Mouse (Mus musculus) hindbrain, postnatal 0 days (tissue): Measurements from ENCODE around the gene Flywch2. TPM values are rescaled to one million over a fixed set of nuclear protein-coding genes. Genes with fewer than 3 reads are reported as not detected.

ENCODE experiments used
- ATAC-seq: fragments of 200-750 bp; cut with Nextera tagmentation; 2 replicates; pipeline ENCODE4 v1.8.0; 2017; ENCODE audit warnings: mild to moderate bottlenecking, moderate TSS enrichment, moderate library complexity
- DNase-seq: peaks from one replicate; pipeline ENCODE4 v3.0.0-alpha.2; 2015; ENCODE audit warnings: low spot score
- H3K27ac ChIP-seq: fragments of 300-500 bp; sonication (generic); 2 replicates; pipeline ENCODE4 v1.5.1; 2014; ENCODE audit warnings: mild to moderate bottlenecking
- H3K27me3 ChIP-seq: fragments of 300-500 bp; sonication (generic); 2 replicates; pipeline ENCODE4 v1.6.1; 2014; ENCODE audit warnings: low read length, mixed read lengths; ENCODE audit not compliant: insufficient read depth
- H3K36me3 ChIP-seq: fragments of 300-500 bp; sonication (generic); 2 replicates; pipeline ENCODE4 v1.6.1; 2014; ENCODE audit warnings: low read length, mixed read lengths; ENCODE audit not compliant: insufficient read depth
- H3K4me1 ChIP-seq: fragments of 300-500 bp; sonication (generic); 2 replicates; pipeline ENCODE4 v1.6.1; 2014; ENCODE audit warnings: antibody characterized with exemption, low read length, mixed read lengths; ENCODE audit not compliant: insufficient read depth
- H3K4me2 ChIP-seq: fragments of 300-500 bp; sonication (generic); 2 replicates; pipeline ENCODE4 v1.6.1; 2014; ENCODE audit warnings: low read depth, mild to moderate bottlenecking, low read length, moderate library complexity, mixed read lengths
- H3K4me3 ChIP-seq: fragments of 300-500 bp; sonication (generic); 2 replicates; pipeline ENCODE4 v1.5.1; 2014; ENCODE audit warnings: low read length
- H3K9ac ChIP-seq: fragments of 300-500 bp; sonication (generic); replicated peaks from 2 replicates; pipeline ENCODE4 v1.6.1; 2014; ENCODE audit warnings: mild to moderate bottlenecking, low read length, moderate library complexity, mixed read lengths
- H3K9me3 ChIP-seq: fragments of 300-500 bp; sonication (generic); 2 replicates; pipeline ENCODE4 v1.6.1; 2016; ENCODE audit warnings: low read length, mixed read lengths
- CTCF ChIP-seq: IDR thresholded peaks from 2 replicates; pipeline ENCODE4 v1.5.1; 2016; ENCODE audit warnings: antibody characterized with exemption, control low read depth, low read depth
- WGBS: fragments of 180-500 bp; shearing (Covaris S2); extraction: QIAGEN DNeasy Blood & Tissue Kit; methylation state at CpG from one replicate; pipeline ENCODE4 v1.1.7; 2014; 5-methylcytosine and 5-hydroxymethylcytosine counted together
- polyA plus RNA-seq: library from polyadenylated mRNA; unstranded; fragments of >200 nt; fragmentation: Nextera tagmentation; extraction: Ambion mirVana; gene quantifications from 2 replicates; pipeline ENCODE4 v1.2.1, GENCODE M21; 2015
- total RNA-seq: library from RNA; depleted of rRNA; stranded (reverse); fragments of >200 nt; gene quantifications from 2 replicates; pipeline ENCODE4 v1.2.3, GENCODE M21; 2014

Flywch2 gene
- total and polyA plus RNA-seq, 2 experiments from 2014 or later: 83.8 to 123 TPM

GRCm38 (mm10) chr17:23755689-23756088 lies 30.2 kb downstream of the Flywch2 start:
- H3K27ac ChIP-seq: no peak overlapping the region
- no peaks in the 10 kb centered on the region for H3K4me1 ChIP-seq
- H3K27me3 ChIP-seq: no peaks in the 10 kb centered on the region
- 80% methylated on average over 13 of the region's 13 CpGs for WGBS
- DNase-seq (no peak), ATAC-seq (no peak)
- H3K4me2 ChIP-seq: no peak overlapping the region
- no peak for TF ChIP-seq CTCF
- no peak overlapping the region for H3K9ac ChIP-seq
- peaks cover 57% of the 10 kb centered on the region for H3K36me3 ChIP-seq
- H3K9me3 ChIP-seq: no peaks in the 10 kb centered on the region
- H3K4me3 ChIP-seq: no peak overlapping the region

GRCm38 (mm10) chr17:23749400-23750191 lies 36.3 kb downstream of the Flywch2 start:
- no peak overlapping the region for H3K27ac ChIP-seq
- WGBS: 85% methylated on average over 11 of the region's 11 CpGs
- peaks cover 27% of the 10 kb centered on the region for H3K36me3 ChIP-seq
- no peak for TF ChIP-seq CTCF
- DNase-seq: no peak
- no peaks in the 10 kb centered on the region for H3K9me3 ChIP-seq
- H3K4me1 ChIP-seq: peaks cover 12% of the 10 kb centered on the region; the same call in 1 of the 2 replicates
- H3K4me2 ChIP-seq: peak overlapping the region; percentile 26; the same call in 1 of the 2 replicates
- peaks cover 14% of the 10 kb centered on the region; the same call in 1 of the 2 replicates for H3K27me3 ChIP-seq
- H3K9ac ChIP-seq: no peak overlapping the region
- no peak for ATAC-seq
- no peak overlapping the region for H3K4me3 ChIP-seq

- Histone ChIP-seq H3K27ac (no peak overlapping the region), H3K9ac (no peak overlapping the region), H3K4me3 (no peak overlapping the region), H3K4me1 (peaks cover 13% of the 10 kb centered on the region; the same call in 1 of the 2 replicates), H3K27me3 (peaks cover 21% of the 10 kb centered on the region; the same call in 1 of the 2 replicates), H3K9me3 (no peaks in the 10 kb centered on the region), H3K4me2 (peak overlapping the region; percentile 26; the same call in 1 of the 2 replicates), H3K36me3 (peaks cover 21% of the 10 kb centered on the region)
- no peak for ATAC-seq
- DNase-seq: peak; percentile 81
- peak; percentile 80 for TF ChIP-seq CTCF
- WGBS: 38% methylated on average over 10 of the region's 10 CpGs
Observed at GRCm38 (mm10) chr17:23748631-23749391, 37.1 kb downstream of the Flywch2 start.

- Histone ChIP-seq H3K4me3 (no peak overlapping the region), H3K27me3 (peaks cover 29% of the 10 kb centered on the region), H3K9ac (no peak overlapping the region), H3K36me3 (peaks cover 15% of the 10 kb centered on the region), H3K9me3 (no peaks in the 10 kb centered on the region), H3K4me2 (no peak overlapping the region), H3K27ac (no peak overlapping the region), H3K4me1 (peaks cover 13% of the 10 kb centered on the region; the same call in 1 of the 2 replicates)
- WGBS: 37% methylated on average over 6 of the region's 6 CpGs
- no peak for ATAC-seq
- TF ChIP-seq CTCF: no peak
- no peak for DNase-seq
Observed at GRCm38 (mm10) chr17:23748026-23748425, 37.9 kb downstream of the Flywch2 start.

GRCm38 (mm10) chr17:23747471-23747870 lies 38.4 kb downstream of the Flywch2 start:
- H3K4me1 ChIP-seq: peaks cover 14% of the 10 kb centered on the region; the same call in 1 of the 2 replicates
- H3K27me3 ChIP-seq: peaks cover 34% of the 10 kb centered on the region
- DNase-seq (no peak), ATAC-seq (no peak)
- H3K36me3 ChIP-seq: peaks cover 10% of the 10 kb centered on the region
- 85% methylated on average over 3 of the region's 3 CpGs for WGBS
- TF ChIP-seq CTCF: no peak
- no peak overlapping the region for H3K9ac ChIP-seq
- no peaks in the 10 kb centered on the region for H3K9me3 ChIP-seq
- H3K27ac ChIP-seq: no peak overlapping the region
- H3K4me3 ChIP-seq: no peak overlapping the region
- H3K4me2 ChIP-seq: no peak overlapping the region

GRCm38 (mm10) chr17:23746767-23747166 lies 39.1 kb downstream of the Flywch2 start:
- ATAC-seq: no peak
- no peak for TF ChIP-seq CTCF
- Histone ChIP-seq H3K27me3 (peaks cover 41% of the 10 kb centered on the region), H3K9ac (no peak overlapping the region), H3K4me1 (peaks cover 17% of the 10 kb centered on the region; the same call in 1 of the 2 replicates), H3K4me3 (no peak overlapping the region), H3K4me2 (no peak overlapping the region), H3K9me3 (no peaks in the 10 kb centered on the region), H3K36me3 (peaks cover 6% of the 10 kb centered on the region), H3K27ac (no peak overlapping the region)
- DNase-seq: no peak
- 88% methylated on average over 3 of the region's 3 CpGs for WGBS
